Mouse (Mus musculus): ENCODE measurements around the gene Gm14137. TPM values are rescaled to one million over a fixed set of nuclear protein-coding genes. Genes with fewer than 3 reads are reported as not detected.

The Gm14137 gene
- polyA plus RNA-seq, 1 experiment from 2014 or later, result 0.93 TPM

- Histone ChIP-seq H3K4me3 (no peak overlapping the region), H3K4me1 (peaks cover 28% of the 10 kb centered on the region), H3K27ac (no peak overlapping the region), H3K27me3 (ENCODE audit: poor library complexity, severe bottlenecking) (no peaks in the 10 kb centered on the region), H3K36me3 (replicated peaks) (peaks cover 48% of the 10 kb centered on the region), H3K9me3 (no peaks in the 10 kb centered on the region)
- WGBS, result 89% methylated on average over 5 of the region's 5 CpGs
- DNase-seq (ENCODE audit: extremely low spot score, low spot score), result no peak
These were observed 3.2 kb downstream of the Gm14137 start for GRCm38 (mm10) chr2:119177384-119177939.

GRCm38 (mm10) chr2:119182914-119183313, 8.6 kb downstream of the Gm14137 start:
- no peak for DNase-seq (ENCODE audit: extremely low spot score, low spot score)
- Histone ChIP-seq H3K27ac (no peak overlapping the region), H3K9me3 (no peaks in the 10 kb centered on the region), H3K27me3 (ENCODE audit: poor library complexity, severe bottlenecking) (no peaks in the 10 kb centered on the region), H3K4me1 (no peaks in the 10 kb centered on the region), H3K36me3 (replicated peaks) (peaks cover 64% of the 10 kb centered on the region), H3K4me3 (no peak overlapping the region)
- 85% methylated on average over 7 of the region's 7 CpGs for WGBS

- Histone ChIP-seq H3K9me3 (no peaks in the 10 kb centered on the region), H3K36me3 (replicated peaks) (peaks cover 15% of the 10 kb centered on the region), H3K4me3 (peak overlapping the region; percentile 39), H3K27me3 (ENCODE audit: poor library complexity, severe bottlenecking) (no peaks in the 10 kb centered on the region), H3K4me1 (peaks cover 7% of the 10 kb centered on the region), H3K27ac (no peak overlapping the region)
- DNase-seq (ENCODE audit: extremely low spot score, low spot score), result peak; percentile 86
- 5% methylated on average over 15 of the region's 15 CpGs for WGBS
These were observed 14.9 kb downstream of the Gm14137 start for GRCm38 (mm10) chr2:119189029-119189710.

- H3K36me3 ChIP-seq (replicated peaks), result no peaks in the 10 kb centered on the region
- no peak overlapping the region for H3K4me3 ChIP-seq
- H3K27ac ChIP-seq, result no peak overlapping the region
- no peaks in the 10 kb centered on the region for H3K9me3 ChIP-seq
- H3K27me3 ChIP-seq (ENCODE audit: poor library complexity, severe bottlenecking), result no peaks in the 10 kb centered on the region
- 88% methylated on average over 5 of the region's 5 CpGs for WGBS
- H3K4me1 ChIP-seq, result peaks cover 9% of the 10 kb centered on the region
- no peak for DNase-seq (ENCODE audit: extremely low spot score, low spot score)
These were observed 16.7 kb downstream of the Gm14137 start for GRCm38 (mm10) chr2:119190969-119191368.

- no peak for DNase-seq (ENCODE audit: extremely low spot score, low spot score)
These were observed 19.8 kb downstream of the Gm14137 start for GRCm38 (mm10) chr2:119194140-119194539.

GRCm38 (mm10) chr2:119196316-119197108, 22.2 kb downstream of the Gm14137 start:
- H3K4me3 ChIP-seq, result no peak overlapping the region

More at GRCm38 (mm10) chr2:119194140-119194539, 19.8 kb downstream of the Gm14137 start:
- Histone ChIP-seq H3K9me3 (no peaks in the 10 kb centered on the region), H3K27me3 (ENCODE audit: poor library complexity, severe bottlenecking) (no peaks in the 10 kb centered on the region), H3K4me1 (peaks cover 25% of the 10 kb centered on the region), H3K4me3 (no peak overlapping the region), H3K27ac (no peak overlapping the region), H3K36me3 (replicated peaks) (no peaks in the 10 kb centered on the region)
- 89% methylated on average over 5 of the region's 5 CpGs for WGBS

GRCm38 (mm10) chr2:119197493-119197892, 23.2 kb downstream of the Gm14137 start:
- no peak for DNase-seq (ENCODE audit: extremely low spot score, low spot score)
- no peaks in the 10 kb centered on the region for H3K9me3 ChIP-seq
- H3K27ac ChIP-seq, result no peak overlapping the region
- H3K4me3 ChIP-seq, result no peak overlapping the region
- H3K36me3 ChIP-seq (replicated peaks), result no peaks in the 10 kb centered on the region
- H3K27me3 ChIP-seq (ENCODE audit: poor library complexity, severe bottlenecking), result no peaks in the 10 kb centered on the region
- peaks cover 22% of the 10 kb centered on the region for H3K4me1 ChIP-seq
- WGBS, result 83% methylated on average over 1 of the region's 1 CpGs

More at GRCm38 (mm10) chr2:119196316-119197108, 22.2 kb downstream of the Gm14137 start:
- H3K27me3 ChIP-seq (ENCODE audit: poor library complexity, severe bottlenecking), result no peaks in the 10 kb centered on the region
- H3K36me3 ChIP-seq (replicated peaks), result no peaks in the 10 kb centered on the region
- no peaks in the 10 kb centered on the region for H3K9me3 ChIP-seq
- H3K4me1 ChIP-seq, result peaks cover 22% of the 10 kb centered on the region
- no peak for DNase-seq (ENCODE audit: extremely low spot score, low spot score)
- 21% methylated on average over 4 of the region's 4 CpGs for WGBS
- no peak overlapping the region for H3K27ac ChIP-seq

GRCm38 (mm10) chr2:119198049-119198448, 23.7 kb downstream of the Gm14137 start:
- Histone ChIP-seq H3K27ac (no peak overlapping the region), H3K4me1 (peaks cover 26% of the 10 kb centered on the region), H3K27me3 (ENCODE audit: poor library complexity, severe bottlenecking) (no peaks in the 10 kb centered on the region), H3K36me3 (replicated peaks) (no peaks in the 10 kb centered on the region), H3K4me3 (no peak overlapping the region), H3K9me3 (no peaks in the 10 kb centered on the region)
- DNase-seq (ENCODE audit: extremely low spot score, low spot score), result no peak
- WGBS, result 3% methylated on average over 1 of the region's 1 CpGs

GRCm38 (mm10) chr2:119198934-119199333, 24.6 kb downstream of the Gm14137 start:
- H3K27ac ChIP-seq, result no peak overlapping the region
- 59% methylated on average over 3 of the region's 3 CpGs for WGBS
- H3K4me3 ChIP-seq, result no peak overlapping the region
- H3K4me1 ChIP-seq, result peaks cover 33% of the 10 kb centered on the region
- H3K36me3 ChIP-seq (replicated peaks), result no peaks in the 10 kb centered on the region
- no peaks in the 10 kb centered on the region for H3K27me3 ChIP-seq (ENCODE audit: poor library complexity, severe bottlenecking)
- DNase-seq (ENCODE audit: extremely low spot score, low spot score), result no peak
- H3K9me3 ChIP-seq, result no peaks in the 10 kb centered on the region

GRCm38 (mm10) chr2:119202914-119203453, 28.7 kb downstream of the Gm14137 start:
- H3K4me1 ChIP-seq, result peaks cover 34% of the 10 kb centered on the region
- H3K9me3 ChIP-seq, result no peaks in the 10 kb centered on the region
- no peak overlapping the region for H3K27ac ChIP-seq
- no peaks in the 10 kb centered on the region for H3K36me3 ChIP-seq (replicated peaks)
- 90% methylated on average over 5 of the region's 5 CpGs for WGBS
- no peak overlapping the region for H3K4me3 ChIP-seq
- no peaks in the 10 kb centered on the region for H3K27me3 ChIP-seq (ENCODE audit: poor library complexity, severe bottlenecking)
- no peak for DNase-seq (ENCODE audit: extremely low spot score, low spot score)

- H3K4me3 ChIP-seq, result no peak overlapping the region
- WGBS, result 84% methylated on average over 4 of the region's 4 CpGs
- no peak for DNase-seq (ENCODE audit: extremely low spot score, low spot score)
- H3K27ac ChIP-seq, result no peak overlapping the region
- peaks cover 30% of the 10 kb centered on the region for H3K4me1 ChIP-seq
- no peaks in the 10 kb centered on the region for H3K27me3 ChIP-seq (ENCODE audit: poor library complexity, severe bottlenecking)
- no peaks in the 10 kb centered on the region for H3K9me3 ChIP-seq
- no peaks in the 10 kb centered on the region for H3K36me3 ChIP-seq (replicated peaks)
These were observed 29.7 kb downstream of the Gm14137 start for GRCm38 (mm10) chr2:119203871-119204460.

- Histone ChIP-seq H3K9me3 (no peaks in the 10 kb centered on the region), H3K4me1 (peaks cover 41% of the 10 kb centered on the region), H3K27me3 (ENCODE audit: poor library complexity, severe bottlenecking) (no peaks in the 10 kb centered on the region), H3K4me3 (peak overlapping the region; percentile 79), H3K36me3 (replicated peaks) (peaks cover 27% of the 10 kb centered on the region), H3K27ac (peak overlapping the region; percentile 93)
- DNase-seq (ENCODE audit: extremely low spot score, low spot score), result no peak
- WGBS, result 20% methylated on average over 6 of the region's 6 CpGs
These were observed 33.6 kb downstream of the Gm14137 start for GRCm38 (mm10) chr2:119207961-119208343.

Data from forebrain, embryonic 10.5 days (tissue).